Mouse (Mus musculus) brain, embryonic 18.5 days (tissue): ENCODE results near the gene Nfib.
A peak's percentile ranks its signal among the peaks of the same experiment; 100 is the strongest.

Experiments
- DNase-seq: peaks from one replicate; pipeline ENCODE4 v3.0.0-alpha.2; 2012; ENCODE audit warnings: low read depth, low spot score

Gene Nfib

DNA sequence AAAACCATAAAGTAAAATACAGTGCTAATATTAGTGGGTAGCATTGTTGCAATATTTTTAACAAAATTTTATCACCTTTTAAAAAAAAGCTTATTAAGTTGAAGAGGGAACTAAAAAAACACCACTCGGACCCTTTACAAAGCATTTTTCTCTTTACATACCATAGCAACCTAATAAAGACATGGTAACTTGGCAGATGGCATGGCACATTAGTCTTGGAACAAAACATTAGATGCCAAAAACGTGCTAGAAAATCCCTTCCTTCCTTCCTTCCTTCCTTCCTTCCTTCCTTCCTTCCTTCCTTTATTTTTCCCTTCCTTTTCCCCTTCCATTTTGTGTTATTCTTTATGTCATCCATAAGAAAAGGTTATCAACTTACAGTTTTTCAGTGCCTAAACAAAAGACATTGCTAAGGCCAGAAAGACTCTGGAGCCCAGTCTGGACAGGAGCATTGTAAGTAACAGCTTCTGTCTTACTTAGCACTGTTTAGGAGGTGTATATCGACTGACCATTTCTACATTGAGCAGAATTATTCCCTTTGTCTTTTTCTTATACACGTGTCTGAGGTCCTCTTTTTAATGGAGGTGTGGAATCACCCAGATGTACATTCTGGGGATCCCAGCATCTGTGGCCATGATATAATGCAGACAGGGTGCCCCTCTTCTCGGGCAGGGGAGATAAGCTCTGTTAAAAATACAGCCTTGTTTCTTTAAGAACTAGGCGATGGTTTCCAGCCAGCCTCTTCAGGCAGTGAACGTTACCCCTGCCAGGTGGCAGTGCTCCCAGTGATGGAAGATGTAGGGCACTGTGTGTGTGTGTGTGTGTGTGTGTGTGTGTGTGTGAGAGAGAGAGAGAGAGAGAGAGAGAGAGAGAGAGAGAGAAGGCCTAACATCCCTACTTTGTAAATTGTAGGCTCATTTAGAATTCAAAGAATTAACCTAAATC lies 113.2 kb downstream of the Nfib start:
- no peak for DNase-seq

DNA sequence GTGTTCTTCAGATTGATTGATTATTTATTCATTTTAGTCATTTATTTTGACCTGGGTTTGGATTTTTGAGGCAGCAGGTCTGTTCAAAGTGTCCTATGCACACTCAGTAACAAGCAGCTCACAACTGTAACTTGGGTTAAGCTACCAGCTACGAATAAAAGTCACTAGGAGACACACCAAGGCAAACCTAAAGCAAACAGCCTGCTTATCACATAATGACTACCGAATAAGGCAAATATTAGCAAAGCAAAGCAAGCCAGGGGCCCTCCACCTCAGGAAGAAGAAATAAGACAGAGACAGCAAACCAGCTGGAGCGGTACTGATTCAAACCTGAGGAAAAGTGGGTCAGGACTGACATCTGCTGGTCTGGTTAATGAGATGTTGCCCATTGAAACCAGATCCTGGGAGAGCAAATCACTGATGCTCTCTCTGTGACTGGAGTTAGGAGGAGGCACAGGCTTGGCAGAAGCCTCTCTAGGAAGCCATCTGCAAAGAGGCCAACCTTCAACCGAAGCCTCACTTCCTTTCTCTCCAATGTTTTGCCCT lies 116.1 kb downstream of the Nfib start:
- DNase-seq = no peak

DNA sequence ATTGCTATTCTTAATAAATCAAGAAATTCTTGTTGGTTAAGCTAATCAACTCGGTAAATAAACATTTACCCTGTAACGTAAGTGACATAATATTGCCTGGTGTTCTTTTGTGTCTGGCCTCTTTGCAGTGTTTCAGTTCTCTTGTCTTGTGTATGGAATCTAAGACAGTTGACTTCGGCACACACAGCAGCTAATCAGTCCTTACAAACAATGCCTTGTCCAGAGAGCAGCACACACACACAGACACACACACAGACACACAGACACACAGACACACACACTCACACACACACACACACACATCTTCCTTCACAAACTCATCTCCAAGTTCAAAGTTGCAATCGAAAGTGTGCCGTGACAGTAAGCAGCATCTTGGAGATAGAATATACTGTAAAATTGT lies 116.8 kb downstream of the Nfib start:
- no peak for DNase-seq

DNA sequence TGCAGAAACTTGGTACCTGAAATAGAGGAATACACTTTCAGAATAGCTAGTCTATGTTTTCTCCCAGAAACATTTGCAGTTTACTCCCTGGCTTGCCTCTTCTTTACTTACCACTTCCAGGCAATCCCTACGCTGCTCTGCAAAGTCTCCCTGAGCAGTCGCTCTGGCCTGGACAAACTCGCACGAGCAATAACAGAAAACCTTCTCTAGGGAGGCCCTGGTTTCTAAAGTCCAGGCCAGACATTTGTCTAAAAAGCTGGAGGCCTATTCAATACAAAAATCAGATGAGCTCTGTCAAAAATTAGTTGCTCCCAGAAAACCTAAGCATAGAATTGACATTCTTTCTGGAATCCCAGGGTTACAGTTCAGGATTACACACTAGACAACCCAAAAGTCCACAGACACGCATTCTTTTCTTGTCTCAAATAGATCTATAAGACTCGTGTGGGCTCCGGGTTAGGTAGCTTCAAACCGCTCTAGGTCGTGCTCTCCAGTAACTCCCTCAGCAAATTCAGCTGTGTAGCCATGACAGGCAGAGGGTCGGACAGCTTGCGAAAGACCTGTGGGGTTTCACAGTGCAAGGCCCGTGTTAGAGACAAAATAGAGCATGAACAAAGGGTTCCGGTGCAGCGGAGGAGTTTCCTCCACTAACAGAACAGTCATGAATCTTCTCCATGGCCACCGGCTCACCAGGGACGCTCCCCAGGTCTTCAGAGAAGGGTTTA lies 118.2 kb downstream of the Nfib start:
- DNase-seq = no peak

DNA sequence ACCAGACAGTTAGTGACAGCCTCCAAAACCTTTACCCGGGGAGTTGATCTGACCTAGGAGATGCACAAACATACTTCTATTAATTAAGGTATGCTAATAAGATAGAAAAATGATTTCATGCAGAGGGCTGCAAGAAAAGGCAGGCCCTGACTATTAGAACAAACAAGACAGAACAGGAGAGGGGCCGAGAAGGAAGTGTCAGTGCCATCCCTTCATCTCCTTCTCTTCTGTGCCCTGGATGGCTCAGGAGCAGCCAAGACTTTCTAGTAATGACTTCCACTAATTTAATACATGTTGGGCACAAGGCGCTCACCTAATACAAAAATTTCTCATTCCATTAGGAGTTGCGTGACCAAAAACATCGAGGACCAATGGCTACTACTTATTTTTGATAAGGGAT lies 118.9 kb downstream of the Nfib start:
- DNase-seq = no peak

DNA sequence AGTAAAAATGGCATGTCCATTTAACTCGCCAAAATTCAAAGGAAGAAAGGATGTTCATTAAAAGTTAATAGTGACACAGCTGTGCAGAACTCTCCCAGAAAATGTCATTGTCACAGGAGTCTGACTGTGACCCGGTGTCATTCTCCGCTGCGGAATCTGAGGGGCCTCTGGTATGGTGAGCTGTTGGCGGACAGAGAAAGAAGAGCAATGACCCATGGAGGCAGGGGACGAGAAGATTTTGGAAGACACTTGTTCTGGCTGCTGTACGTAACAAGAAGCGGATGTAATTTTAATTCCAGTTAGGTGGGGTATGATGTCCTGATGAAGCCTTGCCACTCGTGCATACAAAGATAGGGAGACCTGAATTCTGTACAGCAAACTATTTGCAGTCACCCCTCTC lies 120.0 kb downstream of the Nfib start:
- DNase-seq = no peak

DNA sequence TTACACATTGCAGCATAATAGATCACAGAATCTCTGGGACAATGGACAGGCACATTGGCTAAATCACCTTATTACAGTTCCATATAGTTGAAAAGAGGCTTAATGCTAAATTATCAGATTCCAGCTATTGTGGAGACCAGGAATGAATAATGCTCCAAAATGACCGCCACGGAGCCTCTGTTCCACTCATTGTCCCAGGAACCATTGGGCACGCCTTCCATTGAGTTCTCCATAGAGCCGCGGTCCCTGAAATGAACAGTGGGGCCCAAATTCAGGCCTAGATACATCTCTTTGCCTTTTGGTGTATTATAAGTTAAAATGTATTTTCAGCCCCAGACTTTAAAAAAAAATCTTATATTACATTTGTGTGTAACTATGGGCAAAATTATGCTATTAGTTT lies 120.5 kb downstream of the Nfib start:
- DNase-seq = no peak

DNA sequence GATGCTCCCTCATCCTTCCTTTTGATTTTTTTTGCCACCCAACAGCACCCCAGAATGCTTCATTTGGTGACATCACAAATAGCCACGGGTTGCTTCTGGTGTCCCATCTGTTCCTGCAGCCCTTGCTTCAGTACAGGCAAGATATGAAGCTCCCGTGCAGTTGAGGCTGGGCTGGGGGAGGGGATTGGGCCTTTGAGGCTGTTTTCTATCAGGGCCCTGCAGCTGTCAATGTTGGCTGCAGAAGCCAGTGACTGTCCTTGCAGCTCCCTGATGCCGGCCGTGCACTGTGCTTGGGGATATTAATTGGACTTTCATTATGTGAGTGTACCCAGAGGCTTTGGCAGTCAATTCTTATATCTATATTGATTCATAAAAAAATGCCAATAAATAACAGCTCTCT lies 121.0 kb downstream of the Nfib start:
- no peak for DNase-seq

DNA sequence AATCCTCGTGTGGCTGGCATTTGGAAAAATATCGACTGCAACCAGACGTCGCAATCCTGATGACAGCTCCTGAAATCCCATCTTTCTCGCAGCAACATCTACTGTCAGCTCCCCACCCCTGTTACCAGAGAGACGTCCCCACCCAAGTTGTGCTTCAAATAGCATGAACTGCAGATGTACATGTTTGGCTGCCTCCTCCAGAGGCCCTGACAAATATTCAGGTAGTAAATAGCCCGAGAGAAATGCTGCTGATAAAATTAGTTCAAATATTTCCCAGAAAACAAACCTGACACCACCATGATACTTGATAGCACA lies 132.3 kb downstream of the Nfib start:
- no peak for DNase-seq

DNA sequence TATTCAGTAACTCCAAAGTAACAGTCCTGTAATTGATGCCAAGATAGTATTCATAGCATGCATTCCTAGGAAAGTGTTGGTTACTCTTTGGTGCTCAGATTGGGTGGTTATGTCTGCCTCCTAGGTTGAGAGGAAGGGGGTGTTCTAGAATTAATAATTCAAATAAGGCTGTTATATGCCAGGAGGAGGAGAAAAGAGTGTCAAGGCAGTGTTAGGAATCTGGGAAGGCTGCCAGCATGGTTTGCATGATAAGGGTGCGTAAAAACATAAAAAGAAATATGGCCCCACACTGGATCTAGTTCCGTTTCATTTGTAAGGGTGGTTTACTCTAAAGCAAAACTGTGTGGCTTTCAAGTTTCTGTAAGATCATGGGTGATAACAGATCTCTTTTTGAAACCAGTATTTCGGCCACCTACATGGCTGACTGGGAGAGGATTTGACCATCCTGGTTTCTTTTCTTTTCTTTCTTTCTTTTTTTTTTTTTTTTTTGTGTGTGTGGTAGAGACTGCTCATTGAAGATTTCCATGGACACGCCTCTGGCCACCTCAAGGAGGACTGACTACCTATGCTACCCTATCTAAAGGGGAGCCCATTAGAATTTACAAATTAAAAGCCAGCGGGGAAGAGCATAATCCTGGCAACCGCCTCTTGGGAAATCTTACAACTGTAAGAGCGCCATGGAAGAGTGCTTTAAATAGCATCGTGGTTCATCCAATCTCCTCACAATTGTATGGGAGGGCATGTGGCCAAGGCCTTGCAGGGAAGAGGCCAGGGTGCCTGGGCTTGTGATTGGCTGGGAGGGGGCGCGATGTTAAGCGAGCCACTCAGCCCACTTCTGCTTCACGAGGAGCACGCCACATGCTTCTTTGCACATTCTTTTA lies 132.9 kb downstream of the Nfib start:
- DNase-seq = no peak

DNA sequence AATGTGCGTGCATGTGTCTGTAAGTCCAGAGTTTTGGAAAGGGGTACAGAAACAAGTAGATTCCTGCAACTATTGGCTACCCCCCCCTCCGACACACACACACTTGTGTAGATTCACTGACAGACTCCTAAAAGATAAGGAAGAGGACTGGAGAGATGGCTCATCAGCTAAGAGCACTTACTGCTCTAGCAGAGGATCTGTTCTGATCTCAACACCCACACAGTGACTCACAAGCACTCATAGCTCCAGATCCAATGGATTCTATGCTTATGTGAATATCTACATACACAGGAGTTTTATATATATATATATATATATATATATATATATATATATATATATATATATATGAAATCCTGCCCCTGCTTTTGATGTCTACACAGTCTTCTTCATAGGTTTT lies 146.7 kb downstream of the Nfib start:
- no peak for DNase-seq

DNA sequence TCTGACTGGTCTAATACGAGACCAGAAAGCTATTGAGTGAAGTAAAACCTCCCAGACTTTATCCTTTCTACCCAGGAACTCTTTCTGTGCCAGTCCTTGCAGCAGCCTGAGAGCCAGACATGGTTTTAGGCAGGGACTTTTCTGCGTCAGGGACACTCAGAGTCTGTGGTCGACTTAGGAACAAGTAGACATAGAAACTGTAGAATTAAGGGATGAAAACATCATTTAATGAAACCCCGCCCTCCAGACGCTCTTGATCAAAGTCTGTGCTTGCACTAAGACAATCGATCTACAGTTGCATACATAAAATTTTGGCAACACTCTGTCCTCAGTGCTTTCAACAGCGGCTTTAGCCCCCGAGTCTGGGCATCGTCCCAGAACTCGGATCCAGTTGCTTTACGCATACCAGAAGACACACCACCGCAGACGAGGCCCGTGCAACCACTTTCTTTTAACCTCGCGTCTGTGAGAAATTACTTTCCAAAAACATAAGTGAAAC lies 149.8 kb downstream of the Nfib start:
- DNase-seq = no peak

DNA sequence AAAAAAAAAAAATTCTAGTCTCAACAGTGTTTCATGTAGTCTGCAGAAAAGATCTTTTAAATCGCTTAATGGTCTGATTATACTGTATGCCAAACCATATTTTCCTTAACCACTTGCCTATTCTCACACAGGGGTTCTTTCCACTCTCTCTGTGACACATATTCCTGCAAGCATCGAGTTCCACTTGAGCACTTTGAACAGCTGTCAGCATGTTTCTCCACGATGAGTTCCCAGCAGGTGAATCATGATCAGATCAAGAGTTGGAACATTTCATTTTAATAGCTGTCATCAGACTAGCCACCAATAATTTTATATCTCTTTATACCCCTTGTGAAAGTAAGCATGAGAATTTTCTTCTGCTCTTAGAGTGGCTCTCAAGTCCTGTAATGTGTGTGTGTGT lies 151.9 kb downstream of the Nfib start:
- DNase-seq = no peak

DNA sequence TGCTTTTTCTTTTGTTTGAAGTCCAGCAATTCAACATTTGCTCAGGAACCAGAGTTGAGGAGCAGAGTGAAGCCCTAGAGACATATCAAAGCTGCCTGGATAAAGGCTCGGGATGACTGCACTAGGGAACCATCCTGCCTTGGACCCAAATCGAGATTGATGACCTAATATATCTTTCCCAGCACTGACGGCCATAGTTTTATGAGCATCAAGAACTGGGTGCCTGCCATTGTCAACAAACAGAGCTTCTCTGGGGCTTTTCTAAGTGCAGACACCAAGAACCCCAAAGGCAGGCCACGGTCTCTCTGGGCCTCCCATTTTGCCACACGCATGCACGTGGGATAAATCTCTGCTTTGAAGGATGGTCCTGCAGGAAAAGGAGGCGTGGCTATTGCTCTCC lies 153.3 kb downstream of the Nfib start:
- DNase-seq = no peak

DNA sequence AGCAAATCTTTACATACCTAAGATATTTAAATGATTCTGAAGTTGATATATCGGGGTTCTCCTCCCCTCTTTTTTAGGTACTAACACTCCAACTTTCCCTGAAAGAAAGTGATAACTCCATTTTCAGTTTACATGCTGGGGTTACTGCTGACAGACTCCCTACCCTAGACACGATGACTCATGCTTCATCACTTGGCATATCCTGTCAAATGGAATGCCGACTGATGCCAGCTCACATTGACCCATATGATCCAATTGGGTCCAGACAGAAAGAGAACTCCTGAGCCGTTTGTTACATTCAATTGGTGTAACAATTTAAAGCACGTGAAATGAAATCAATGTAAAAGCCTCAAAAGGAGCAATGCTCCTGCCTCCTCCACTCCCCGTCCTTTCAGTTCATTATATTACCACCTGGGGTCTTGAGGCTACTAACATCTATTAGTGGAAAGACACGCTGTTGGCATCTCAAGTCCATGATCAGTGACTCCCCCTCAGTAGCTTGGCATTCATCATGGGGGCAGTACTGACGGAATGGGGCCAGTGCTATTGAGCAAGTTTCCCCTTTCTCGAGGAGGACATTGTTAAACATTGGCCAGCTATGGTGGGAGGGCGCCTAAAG lies 155.7 kb downstream of the Nfib start:
- DNase-seq = no peak

DNA sequence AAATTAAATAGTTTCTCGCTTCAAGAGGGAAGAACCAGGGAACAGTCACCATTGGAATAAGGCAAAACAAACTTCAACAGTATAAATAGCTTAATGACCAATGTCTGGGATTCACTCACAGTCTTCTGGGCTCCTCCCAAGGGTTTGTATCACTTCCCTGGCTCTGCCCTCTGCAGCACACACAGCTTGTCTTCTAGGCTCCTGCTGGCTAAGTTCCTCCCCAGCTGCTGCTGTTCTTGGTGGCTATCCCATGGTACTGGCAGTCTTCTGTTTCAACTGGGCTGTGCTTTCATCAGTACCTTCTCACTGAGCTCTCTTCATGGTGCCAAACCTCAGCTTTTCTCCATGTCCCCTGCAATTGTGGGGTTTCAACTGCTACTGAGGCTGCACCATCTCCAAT lies 157.3 kb downstream of the Nfib start:
- no peak for DNase-seq

DNA sequence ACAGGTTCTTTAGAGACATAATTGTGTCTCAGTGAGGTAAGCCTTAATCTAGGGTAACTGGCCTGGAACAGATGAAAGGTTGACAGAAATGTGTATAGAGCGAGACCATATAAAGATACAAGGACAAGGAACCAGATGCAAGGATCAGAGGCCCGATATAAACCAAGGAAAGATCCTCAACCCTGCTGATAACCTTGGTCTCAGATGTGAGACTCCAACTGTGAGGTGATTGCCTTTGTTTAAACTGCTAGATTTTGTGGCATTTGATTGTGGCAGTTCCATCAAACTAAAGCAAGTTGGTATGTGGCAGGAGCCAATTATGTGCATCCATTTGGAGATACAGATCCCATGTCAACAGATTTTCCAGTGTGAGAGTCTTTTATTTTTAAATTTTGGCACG lies 161.6 kb downstream of the Nfib start:
- DNase-seq = no peak

DNA sequence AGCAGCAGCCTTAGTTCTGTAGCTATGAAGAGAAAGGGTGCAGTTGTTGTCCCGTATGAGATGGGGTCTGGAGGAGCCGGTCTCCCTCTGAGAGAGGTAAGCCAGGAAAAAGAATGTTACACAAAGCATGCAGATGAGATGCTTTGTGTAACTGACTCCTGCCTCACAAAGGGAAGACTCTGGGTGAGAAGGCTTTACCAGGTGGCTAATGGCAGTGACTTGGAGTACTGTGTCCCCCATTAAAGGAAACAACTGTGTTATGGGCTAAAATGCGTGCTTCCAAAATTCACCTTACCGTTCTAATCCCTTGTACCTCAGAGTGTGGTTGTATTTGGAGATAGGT lies 162.2 kb downstream of the Nfib start:
- DNase-seq = no peak

DNA sequence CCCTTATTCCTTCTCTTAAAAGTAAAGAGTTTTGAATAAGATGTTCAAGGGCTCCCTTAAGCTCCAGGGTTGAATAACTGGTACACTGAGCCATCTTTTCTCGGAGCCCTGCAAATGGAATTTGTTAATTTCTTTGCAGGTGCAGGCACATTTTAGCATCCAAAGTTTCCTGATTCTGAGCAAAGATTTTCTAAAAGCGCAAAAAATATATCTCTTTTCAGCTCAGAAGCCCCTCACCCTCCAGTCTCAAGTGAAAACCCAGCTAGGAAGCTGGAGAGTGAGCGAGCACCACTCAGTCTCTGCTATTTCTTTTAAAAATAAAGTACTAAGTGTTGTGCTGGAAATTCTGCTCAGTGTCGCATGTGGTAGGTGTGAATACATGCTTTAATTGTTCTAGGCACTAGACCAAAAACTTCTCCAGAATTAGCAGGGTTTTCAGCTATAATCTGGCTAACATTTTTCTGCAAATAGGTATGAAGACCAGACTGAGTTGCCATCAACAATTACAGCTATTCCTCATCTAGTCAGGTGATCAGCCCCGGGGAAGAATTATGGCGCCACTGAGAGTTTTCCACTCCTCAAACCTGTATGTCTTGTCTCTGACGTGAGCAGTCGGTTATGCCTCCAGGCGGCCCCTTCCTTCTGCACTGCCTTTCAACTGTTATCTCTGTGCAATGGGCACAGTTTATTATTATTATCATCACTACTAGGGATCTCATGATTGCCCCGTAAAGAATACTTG lies 162.7 kb downstream of the Nfib start:
- DNase-seq = no peak

DNA sequence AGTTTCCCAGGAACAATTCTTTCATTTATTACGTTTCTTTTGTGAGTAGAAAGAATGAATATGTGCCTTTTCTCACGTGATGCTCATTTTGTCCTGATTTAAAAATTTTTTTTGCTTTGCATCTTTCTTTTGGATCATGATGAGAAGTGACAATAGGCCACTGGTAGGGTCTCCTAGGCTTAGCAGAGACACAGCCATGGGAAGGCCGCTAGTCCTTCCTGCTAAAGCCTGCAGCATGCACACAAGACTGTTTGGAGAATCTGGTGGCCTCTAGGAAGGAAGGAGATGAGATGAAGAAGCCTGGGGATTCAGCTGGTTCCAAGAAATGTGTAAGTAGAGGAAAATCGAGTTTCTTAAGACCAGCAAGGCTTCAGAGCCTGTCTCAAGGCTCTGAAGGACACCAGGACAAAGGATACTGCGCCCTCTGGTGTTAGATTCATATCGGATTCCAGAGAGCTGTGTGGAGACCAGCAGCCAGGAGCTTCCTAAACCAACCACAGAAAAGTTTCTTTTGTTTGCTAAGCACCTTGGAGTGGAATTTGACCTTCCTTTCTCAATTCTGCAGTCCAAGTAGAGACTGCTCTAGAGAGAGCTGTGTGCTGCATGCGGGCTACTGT lies 163.5 kb downstream of the Nfib start:
- peak; percentile 74 for DNase-seq
